In the genomic region with DNA sequence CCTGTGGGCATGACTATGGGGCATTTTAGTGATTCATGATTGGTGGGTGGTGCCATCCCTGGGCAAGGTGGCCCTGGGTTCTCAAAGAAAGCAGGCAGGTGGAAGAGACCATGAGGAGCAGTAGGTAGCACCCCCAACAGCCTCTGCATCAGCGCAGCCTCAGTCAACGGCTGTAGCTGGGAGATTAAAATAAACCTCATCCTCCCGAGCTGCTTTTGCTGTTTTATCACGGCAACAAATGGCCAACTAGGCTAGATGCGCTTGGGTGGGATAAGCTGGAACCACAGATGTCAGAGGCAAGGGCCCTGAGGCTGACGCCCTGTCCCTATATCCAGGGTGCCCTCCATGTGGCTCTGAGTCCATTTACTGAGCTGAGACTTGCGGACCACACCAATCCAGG, we compare ENCODE assay signal across 10 mouse cellular contexts. TPM values are rescaled to one million over a fixed set of nuclear protein-coding genes. Genes with fewer than 3 reads are reported as not detected.
DNase-seq lines count a peak whose midpoint lies in the region; ATAC-seq lines count a peak whose summit lies in the region.
"Had no signal": no experiment of that assay in that cellular context is flagged by ENCODE, and none has a peak within 500 bp of the region (broad histone marks: within the 10 kb centered on the region; RNA-seq: fewer than 3 reads in every experiment).

No protein-coding gene starts in this region.

- H3K4me1 ChIP-seq in heart, embryonic 10.5 days = peaks cover 50% of the 10 kb centered on the region
- H3K4me1 ChIP-seq in hindbrain, embryonic 12.5 days = peaks cover 50% of the 10 kb centered on the region

- H3K27ac ChIP-seq in heart, embryonic 10.5 days = peak overlapping the region; percentile 94; the same call in 1 of the 2 replicates
- H3K27ac ChIP-seq in hindbrain, embryonic 12.5 days = peak overlapping the region; percentile 98

- DNase-seq in heart, embryonic 10.5 days (ENCODE audit: low spot score) = no peak
- no peak for DNase-seq in heart, postnatal 36 days
- peak; percentile 72 for DNase-seq in c-Kit-positive CD71-positive TER-119-negative erythroid progenitor cells, embryonic 14.5 days (ENCODE audit: low read depth)
- DNase-seq in thymus, postnatal 25 days = no peak
- no peak for DNase-seq in urinary bladder, postnatal 4 days (ENCODE audit: low spot score in 2 of 2)
- DNase-seq in thymus, postnatal 0 days (ENCODE audit: low spot score) = no peak

- WGBS in heart, embryonic 10.5 days = 64% methylated on average over 7 of the region's 7 CpGs
- 73% methylated on average over 7 of the region's 7 CpGs for WGBS in hindbrain, embryonic 12.5 days

- no peaks in the 10 kb centered on the region for H3K27me3 ChIP-seq in heart, embryonic 10.5 days (ENCODE audit: insufficient read depth, poor library complexity, severe bottlenecking)
- no peaks in the 10 kb centered on the region for H3K27me3 ChIP-seq in hindbrain, embryonic 12.5 days

- intact Hi-C loops in heart, postnatal 36 days (cut with DNase I) = loop anchor here (5.0 kb wide), 1 partner anchor 48 kb away; the partner anchor contains the start of gene Tcf3

- H3K9ac ChIP-seq in hindbrain, embryonic 12.5 days = peak overlapping the region; percentile 100

- peak overlapping the region; percentile 91 for H3K4me2 ChIP-seq in hindbrain, embryonic 12.5 days (replicated peaks)

- H3K9me3 ChIP-seq in heart, embryonic 10.5 days = no peaks in the 10 kb centered on the region
- H3K9me3 ChIP-seq in hindbrain, embryonic 12.5 days (replicated peaks) = no peaks in the 10 kb centered on the region

- no peak for ATAC-seq in hindbrain, embryonic 12.5 days (ENCODE audit: low FRiP score)
- peak; percentile 71 for ATAC-seq in megakaryocyte progenitor cell, adult 5-6 weeks (replicated peaks; ENCODE audit: poor library complexity)

- H3K4me3 ChIP-seq in heart, embryonic 10.5 days = peak overlapping the region; percentile 87
- peak overlapping the region; percentile 99 for H3K4me3 ChIP-seq in hindbrain, embryonic 12.5 days

- H3K36me3 ChIP-seq in heart, embryonic 10.5 days = peaks cover 49% of the 10 kb centered on the region
- H3K36me3 ChIP-seq in hindbrain, embryonic 12.5 days = peaks cover 47% of the 10 kb centered on the region

RNA-seq across cellular contexts. Expression of gene Mex3d, which starts 2.8 kb away (rescaled TPM):
- polyA plus RNA-seq in heart, embryonic 10.5 days (2016; fragmentation: Nextera tagmentation; extraction: Ambion mirVana) = 2.1 and 5.0 TPM in 2 replicates
- 1 to 10 TPM; 8.1 to 8.6 TPM for total RNA-seq in heart, postnatal 36 days (2021)
- polyA plus RNA-seq in hindbrain, embryonic 12.5 days (2016; fragmentation: Nextera tagmentation; extraction: Ambion mirVana) = 21.4 and 24.8 TPM in 2 replicates
- 1.9 and 4.3 TPM in 2 replicates for total RNA-seq in megakaryocyte progenitor cell, adult 5-6 weeks (2015)
- 2.7 and 7.9 TPM in 2 replicates for total RNA-seq in megakaryocyte progenitor cell, adult 5-6 weeks (2017)
- polyA plus RNA-seq in thymus, postnatal 0 days (2015; fragmentation: Nextera tagmentation; extraction: Ambion mirVana) = 3.2 and 4.7 TPM in 2 replicates

RNA-seq across cellular contexts. Expression of gene Mbd3, which starts 14.6 kb away (rescaled TPM):
- 237 and 315 TPM in 2 replicates for polyA plus RNA-seq in heart, embryonic 10.5 days (2016; fragmentation: Nextera tagmentation; extraction: Ambion mirVana)
- 10 to 100 TPM; 82.1 to 82.2 TPM for total RNA-seq in heart, postnatal 36 days (2021)
- polyA plus RNA-seq in hindbrain, embryonic 12.5 days (2016; fragmentation: Nextera tagmentation; extraction: Ambion mirVana) = 275 and 296 TPM in 2 replicates
- 91.1 and 96.6 TPM in 2 replicates for total RNA-seq in megakaryocyte progenitor cell, adult 5-6 weeks (2015)
- total RNA-seq in megakaryocyte progenitor cell, adult 5-6 weeks (2017) = 82.8 and 90.8 TPM in 2 replicates
- polyA plus RNA-seq in thymus, postnatal 0 days (2015; fragmentation: Nextera tagmentation; extraction: Ambion mirVana) = 151 and 166 TPM in 2 replicates

RNA-seq across cellular contexts. Expression of gene Uqcr11, which starts 21.9 kb away (rescaled TPM):
- 973 and 1,195 TPM in 2 replicates for polyA plus RNA-seq in heart, embryonic 10.5 days (2016; fragmentation: Nextera tagmentation; extraction: Ambion mirVana)
- total RNA-seq in heart, postnatal 36 days (2021) = 1,000 to 10,000 TPM; 1,920 to 2,020 TPM
- polyA plus RNA-seq in hindbrain, embryonic 12.5 days (2016; fragmentation: Nextera tagmentation; extraction: Ambion mirVana) = 312 and 406 TPM in 2 replicates
- 202 and 210 TPM in 2 replicates for total RNA-seq in megakaryocyte progenitor cell, adult 5-6 weeks (2015)
- total RNA-seq in megakaryocyte progenitor cell, adult 5-6 weeks (2017) = 184 and 263 TPM in 2 replicates
- polyA plus RNA-seq in thymus, postnatal 0 days (2015; fragmentation: Nextera tagmentation; extraction: Ambion mirVana) = 635 and 689 TPM in 2 replicates

RNA-seq across cellular contexts. Expression of gene Plk5, which starts 28.4 kb away (rescaled TPM):
- polyA plus RNA-seq in heart, embryonic 10.5 days (2016; fragmentation: Nextera tagmentation; extraction: Ambion mirVana) = 0.16 TPM in 1 of 2 replicates, not detected in the other
- total RNA-seq in heart, postnatal 36 days (2021) = under 1 TPM; 0.49 to 0.64 TPM
- 0.35 and 0.50 TPM in 2 replicates for polyA plus RNA-seq in hindbrain, embryonic 12.5 days (2016; fragmentation: Nextera tagmentation; extraction: Ambion mirVana)
- total RNA-seq in megakaryocyte progenitor cell, adult 5-6 weeks (2015) = not detected in 2 replicates
- total RNA-seq in megakaryocyte progenitor cell, adult 5-6 weeks (2017) = not detected in 2 replicates
- 0.17 and 0.21 TPM in 2 replicates for polyA plus RNA-seq in thymus, postnatal 0 days (2015; fragmentation: Nextera tagmentation; extraction: Ambion mirVana)
- total RNA-seq: hematopoietic stem cell, adult 5-6 weeks; neutrophil, adult 5-6 weeks had no signal

RNA-seq across cellular contexts. Expression of gene Adamtsl5, which starts 36.5 kb away (rescaled TPM):
- polyA plus RNA-seq in heart, embryonic 10.5 days (2016; fragmentation: Nextera tagmentation; extraction: Ambion mirVana) = 1.3 and 1.9 TPM in 2 replicates
- 10 to 100 TPM; 75.9 to 83.8 TPM for total RNA-seq in heart, postnatal 36 days (2021)
- 0.38 and 0.77 TPM in 2 replicates for polyA plus RNA-seq in hindbrain, embryonic 12.5 days (2016; fragmentation: Nextera tagmentation; extraction: Ambion mirVana)
- total RNA-seq in megakaryocyte progenitor cell, adult 5-6 weeks (2015) = 0.15 and 0.25 TPM in 2 replicates
- 0.20 and 0.46 TPM in 2 replicates for total RNA-seq in megakaryocyte progenitor cell, adult 5-6 weeks (2017)
- 1.0 and 1.1 TPM in 2 replicates for polyA plus RNA-seq in thymus, postnatal 0 days (2015; fragmentation: Nextera tagmentation; extraction: Ambion mirVana)
- total RNA-seq: neutrophil, adult 5-6 weeks had no signal
